Mouse (Mus musculus) CD4-positive, CD25-positive, alpha-beta regulatory T cell, adult 2 months (primary cell): ENCODE data around the gene Krtap28-10.
"Not testable (repeated sequence)": the region's sequence is repeated elsewhere in the genome, so short reads cannot be mapped to it uniquely, and the experiment has no call there.

Source experiments
- DNase-seq: peaks from one replicate; pipeline ENCODE4 v3.0.0-alpha.2; 2012; ENCODE audit warnings: low read depth, low spot score

Gene Krtap28-10

DNA sequence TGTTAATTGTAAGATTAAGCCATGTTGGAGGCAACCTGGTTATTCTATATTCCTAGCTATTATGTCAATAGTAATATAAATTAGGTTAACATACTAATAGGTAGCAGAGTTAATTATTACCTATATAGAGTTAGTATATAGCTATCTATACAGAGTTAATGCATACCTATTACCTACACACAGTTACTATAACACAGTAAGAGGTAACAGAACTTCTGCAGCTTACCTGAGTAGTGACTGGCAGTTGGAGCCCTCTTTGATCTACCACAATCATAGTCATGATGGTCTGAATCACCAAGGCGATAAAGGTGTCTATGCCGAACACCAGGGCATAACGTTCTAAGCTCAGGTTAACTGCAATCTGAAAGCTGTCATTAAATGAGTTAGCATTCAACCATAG lies 27.8 kb downstream of the Krtap28-10 start:
- no peak for DNase-seq

DNA sequence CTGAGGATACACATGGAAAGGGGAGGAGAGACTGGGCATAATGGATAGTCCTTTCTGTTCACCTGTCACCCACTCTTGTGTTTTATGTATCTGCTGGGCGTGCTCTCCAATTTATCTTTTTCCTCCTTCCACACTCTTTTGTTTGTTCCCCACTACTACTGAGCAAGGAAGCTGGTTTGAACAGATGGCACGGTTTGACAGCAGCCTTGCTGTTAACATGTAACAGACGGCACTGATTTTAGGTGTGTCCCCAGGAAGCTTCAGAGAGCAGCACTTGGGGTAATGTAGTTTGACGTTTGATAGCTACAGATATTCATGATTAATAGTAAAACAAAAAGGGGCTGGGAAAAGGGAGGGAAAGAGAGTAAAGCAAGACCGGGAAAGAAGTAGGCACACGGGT lies 34.8 kb downstream of the Krtap28-10 start:
- no peak for DNase-seq

DNA sequence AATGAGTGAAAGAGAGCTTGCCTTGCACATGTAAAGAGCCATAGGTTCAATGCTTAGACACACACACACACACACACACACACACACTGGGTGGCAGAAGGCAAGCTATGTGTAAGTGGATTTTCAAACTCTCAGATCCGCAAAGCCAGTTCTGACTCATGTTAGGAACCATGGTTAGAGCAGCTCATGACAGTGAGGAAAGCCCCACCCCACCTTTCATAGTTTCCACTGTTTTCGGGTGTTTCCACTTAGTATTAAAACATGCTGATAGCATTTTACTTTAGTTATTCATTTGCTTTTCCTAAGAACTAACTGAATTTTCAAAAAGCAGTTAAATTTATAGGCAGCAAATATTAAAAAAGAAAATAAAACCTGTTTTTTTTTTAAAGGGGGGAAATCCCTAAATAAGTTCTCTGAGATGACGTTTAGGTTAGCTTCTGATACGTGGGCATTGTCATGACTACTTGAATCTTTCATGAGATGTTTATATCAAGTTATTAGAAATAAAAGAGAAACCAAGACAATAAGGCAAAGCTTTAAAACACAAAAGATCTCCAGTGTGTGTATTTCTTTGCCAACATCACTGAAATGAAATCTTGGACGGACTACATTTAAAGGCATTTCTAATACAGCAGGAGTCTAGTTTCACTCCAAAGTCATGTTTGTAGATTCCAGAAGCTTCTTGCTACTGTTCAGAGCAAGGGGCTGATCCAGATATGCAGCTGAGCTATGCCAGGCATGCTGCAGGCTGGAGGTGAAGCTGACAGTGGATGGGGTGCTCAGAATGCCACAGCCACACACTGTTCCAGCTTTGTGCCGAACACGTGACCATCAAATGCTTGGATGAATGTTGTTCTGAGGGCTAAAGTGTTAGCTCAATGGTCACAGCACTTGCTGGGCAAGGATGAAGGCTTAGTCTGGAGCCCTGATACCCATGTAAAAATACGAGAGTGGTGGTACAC lies 35.8 kb downstream of the Krtap28-10 start:
- peak; percentile 78 for DNase-seq

DNA sequence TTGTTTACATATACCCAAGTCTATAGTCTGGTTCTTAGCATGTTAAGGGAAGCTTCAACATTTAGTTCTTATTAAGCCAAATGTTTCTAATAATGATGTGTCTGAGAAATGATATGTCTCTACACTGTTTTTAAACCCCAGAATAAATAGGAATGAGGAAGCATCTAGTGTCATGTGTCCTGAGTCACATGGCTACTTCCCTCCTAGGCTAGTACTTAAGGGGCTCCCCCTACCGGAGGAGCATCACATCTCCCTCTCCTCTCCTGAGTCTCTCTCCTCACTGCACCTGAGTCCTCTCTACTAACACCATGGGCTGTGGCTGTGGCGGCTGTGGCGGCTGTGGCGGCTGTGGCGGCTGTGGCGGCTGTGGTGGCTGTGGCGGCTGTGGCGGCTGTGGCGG lies 42.0 kb downstream of the Krtap28-10 start, which contains the start of gene Gm47959:
TSS of gene Gm47959 (plus strand) at position 243 of the 400 bp plus-strand sequence.
- not testable (repeated sequence) for DNase-seq

DNA sequence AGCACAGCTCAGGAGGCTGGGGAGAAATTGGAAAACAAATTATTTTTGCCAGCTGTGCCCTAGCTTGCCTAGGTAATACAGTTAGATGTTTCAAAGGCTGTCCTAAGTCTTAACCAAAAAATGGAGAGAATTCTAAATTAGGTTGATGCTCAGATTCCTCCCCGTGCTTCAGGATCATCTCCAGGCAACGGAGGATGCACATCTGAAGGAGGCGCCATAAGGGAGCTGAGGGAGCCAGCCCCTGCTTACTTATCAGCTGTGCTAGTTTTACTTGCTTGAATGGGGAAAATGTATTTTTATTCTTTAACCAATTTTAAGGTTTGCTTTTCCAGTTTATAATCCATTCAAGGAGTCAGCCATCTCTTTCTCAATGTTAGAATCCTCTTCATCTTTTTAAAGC lies 48.3 kb downstream of the Krtap28-10 start:
- no peak for DNase-seq

DNA sequence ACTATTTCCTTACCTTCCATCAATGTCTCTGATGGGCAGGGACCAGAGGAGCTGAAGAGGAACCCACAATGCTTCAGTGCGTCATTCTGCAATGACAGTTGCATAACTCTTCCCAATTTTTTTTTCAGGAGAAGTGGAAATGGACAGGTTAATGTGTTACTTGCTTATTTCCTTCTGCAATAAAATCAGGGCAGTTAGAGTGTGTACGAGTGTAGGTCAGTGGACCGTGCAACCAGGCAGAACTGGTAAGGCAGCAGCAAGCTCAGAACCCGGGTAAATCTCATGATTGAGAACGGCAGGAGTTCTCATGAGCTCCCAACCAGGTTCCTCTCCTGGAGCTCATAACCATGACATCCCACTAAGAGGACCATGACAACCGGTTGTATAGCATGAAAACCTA lies 50.2 kb downstream of the Krtap28-10 start:
- no peak for DNase-seq

DNA sequence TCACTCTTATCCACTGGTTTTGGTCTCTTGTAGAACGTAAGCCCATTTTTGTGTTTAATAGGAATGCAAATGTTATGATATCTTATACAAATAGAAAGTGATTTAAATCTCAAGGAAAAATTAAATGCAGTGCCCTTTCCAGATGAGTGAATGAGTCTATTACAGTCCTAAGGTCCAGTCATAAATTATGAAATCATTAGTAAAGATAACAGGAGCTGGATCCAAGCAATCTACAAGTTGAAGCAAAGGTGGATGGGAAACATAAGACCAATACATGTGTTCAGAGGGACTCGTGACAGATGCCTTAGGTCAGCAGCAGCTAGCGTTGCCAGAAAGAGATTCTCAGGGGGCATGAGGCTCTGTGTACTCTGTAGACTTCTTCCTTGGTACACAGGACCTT lies 50.7 kb downstream of the Krtap28-10 start:
- no peak for DNase-seq
